Mouse (Mus musculus) A20 (cell line): Measurements from ENCODE around the gene Galr3.
A peak's percentile ranks its signal among the peaks of the same experiment; 100 is the strongest.

Source experiments
- DNase-seq: peaks from one replicate; pipeline ENCODE4 v3.0.0-alpha.2; 2011; ENCODE audit warnings: low read depth, low spot score

The Galr3 gene

DNA sequence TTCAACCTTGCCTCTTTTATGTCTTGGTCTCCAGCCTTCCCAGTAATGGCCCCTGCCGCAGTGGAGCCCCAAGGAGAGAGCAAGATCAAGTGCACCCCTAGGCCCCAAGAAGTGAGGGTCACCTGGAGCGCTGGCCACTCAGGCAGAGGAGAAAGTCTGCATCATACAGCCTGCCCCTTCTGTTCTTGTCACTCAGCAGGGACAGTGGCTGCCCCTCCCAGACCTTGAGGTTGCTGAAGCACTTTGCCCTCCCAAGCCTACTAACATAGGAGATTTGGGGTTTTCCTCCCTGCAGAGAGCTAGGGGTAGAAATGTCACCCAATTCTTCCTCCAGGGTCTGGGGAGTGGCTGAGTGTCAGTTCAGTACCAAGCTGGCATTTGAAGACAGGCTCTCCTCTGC is 10.7 kb downstream of the Galr3 start:
- no peak for DNase-seq

DNA sequence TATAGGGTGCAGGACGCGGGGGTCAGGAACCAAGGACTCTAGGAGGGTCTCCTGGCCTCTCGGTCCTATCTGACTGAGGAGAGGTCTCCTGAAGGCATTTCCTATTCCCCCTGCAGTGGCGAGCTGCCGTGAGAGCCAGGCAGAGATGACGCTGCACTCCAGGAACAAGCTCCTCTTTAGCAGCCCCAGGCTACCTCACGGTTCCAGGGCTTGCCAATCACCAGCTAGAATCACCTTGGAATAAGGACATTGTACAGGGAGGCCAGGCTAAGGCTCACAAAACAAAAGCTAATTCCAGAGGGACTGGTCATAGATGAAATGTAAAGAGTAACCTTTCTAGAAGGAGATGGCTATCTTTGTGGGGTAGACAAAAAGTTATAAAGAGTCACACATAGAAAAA is 14.9 kb downstream of the Galr3 start:
- no peak for DNase-seq

DNA sequence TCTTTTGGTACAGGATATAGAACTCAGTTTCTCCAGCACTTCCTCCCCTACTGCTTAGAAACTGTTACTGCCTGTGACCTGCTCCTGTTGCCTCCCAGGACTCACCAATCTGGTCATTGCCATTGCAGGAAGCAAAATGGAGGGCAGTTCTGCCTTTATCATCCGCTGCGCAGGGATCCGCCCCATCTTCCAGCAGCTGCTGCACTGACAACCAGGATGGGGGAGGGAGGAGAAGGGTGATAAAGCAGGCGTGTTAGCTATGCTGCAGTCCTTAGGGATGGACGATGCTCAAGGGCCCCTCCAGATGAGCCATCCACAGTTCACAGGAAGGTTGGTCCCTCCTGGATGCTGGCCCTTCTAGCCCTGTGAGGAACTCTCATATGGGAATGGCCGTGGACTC is 16.2 kb downstream of the Galr3 start:
- DNase-seq, result no peak

DNA sequence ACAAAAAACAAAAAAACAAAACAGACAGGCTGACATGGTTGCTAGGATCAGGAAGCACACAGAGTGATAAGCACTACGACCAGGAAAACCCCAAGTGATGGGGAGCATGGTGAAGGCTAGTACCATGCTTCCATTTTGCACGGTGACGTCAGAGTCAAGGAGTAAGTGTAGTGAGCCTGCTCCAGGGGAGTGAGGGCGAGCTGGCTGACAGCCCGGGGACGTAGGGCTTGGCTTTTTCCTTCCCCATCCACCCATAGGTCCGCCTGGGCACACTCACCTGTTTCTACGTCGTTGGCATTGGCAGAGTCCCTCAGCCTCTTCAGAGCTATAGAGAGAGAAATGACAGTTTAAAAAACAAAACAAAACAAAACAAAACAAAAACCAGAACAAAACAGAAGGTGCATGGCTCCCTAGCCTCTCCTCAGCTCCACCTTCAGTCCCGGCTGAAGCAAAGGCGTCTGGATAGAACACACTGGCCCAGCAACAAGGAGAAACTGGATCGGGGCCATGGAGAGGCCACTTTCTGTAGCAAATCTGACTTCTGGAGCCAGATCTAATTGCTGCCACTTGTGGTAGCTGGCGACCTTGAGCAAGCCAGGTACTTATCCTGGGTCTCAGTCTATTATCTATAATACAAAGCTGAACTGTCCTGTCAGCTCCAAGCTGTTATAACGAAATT is 19.3 kb downstream of the Galr3 start:
- DNase-seq, result no peak

- DNase-seq, result peak; percentile 99
Measured at GRCm38 (mm10) chr15:79062376-79063159, 20.9 kb downstream of the Galr3 start, which contains the start of gene Ankrd54. Gene Ankrd54 (minus strand): TSS chr15:79062893.

- DNase-seq, result peak; percentile 75
Measured at GRCm38 (mm10) chr15:79063160-79063740, 21.6 kb downstream of the Galr3 start.

DNA sequence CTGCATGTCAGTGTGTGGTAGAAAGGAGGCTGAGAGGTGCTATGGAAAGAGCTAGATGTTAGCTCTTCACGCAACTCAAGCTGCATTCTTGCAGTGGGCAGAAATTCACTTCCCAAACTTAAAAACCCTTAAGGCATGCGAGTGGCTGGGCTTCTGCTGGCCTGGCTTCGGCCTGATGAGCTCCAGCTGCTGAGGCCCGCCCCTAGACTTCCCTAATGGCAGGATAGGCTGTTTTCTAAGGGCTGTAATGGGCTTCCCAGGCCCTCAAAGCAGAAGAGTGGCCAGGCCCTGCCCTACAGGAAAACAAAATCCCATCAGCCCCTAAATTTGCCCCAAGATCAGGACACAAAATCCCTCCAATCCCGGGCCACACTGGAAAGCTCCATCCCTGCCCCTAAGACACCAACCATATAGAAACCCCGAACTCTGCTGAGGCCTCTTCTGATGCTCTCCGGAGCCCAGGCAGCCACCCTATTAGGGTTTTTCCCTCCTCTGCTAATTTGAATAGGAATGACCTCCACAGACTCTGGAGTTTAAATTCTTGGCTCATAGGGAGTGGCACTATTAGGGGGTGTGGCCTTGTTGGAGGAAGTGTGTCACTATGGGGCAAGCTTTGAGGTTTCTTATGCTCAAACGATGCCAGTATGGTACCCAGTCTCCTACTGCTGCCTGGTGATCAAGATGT is 23.5 kb downstream of the Galr3 start:
- DNase-seq, result no peak

DNA sequence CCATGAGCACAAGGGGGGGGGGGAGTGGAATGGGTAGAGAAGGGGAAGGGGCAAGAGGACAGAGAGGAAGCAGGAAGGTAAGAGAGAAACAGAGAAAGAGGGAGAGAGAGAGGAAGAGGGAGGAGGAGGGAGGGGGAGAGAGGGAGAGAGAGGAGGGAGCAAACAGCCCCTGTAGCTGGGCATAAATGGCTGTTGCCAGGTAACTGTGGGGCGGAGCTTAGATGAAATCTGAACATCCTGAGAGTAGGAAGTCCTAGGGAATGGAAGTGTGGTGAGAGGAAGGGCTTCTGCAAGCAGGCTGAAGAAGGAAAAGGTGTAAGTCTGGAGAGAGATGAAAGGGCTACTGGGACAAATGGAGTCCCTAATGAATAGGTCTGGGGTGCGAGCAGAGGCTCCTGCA is 24.6 kb downstream of the Galr3 start:
- no peak for DNase-seq

DNA sequence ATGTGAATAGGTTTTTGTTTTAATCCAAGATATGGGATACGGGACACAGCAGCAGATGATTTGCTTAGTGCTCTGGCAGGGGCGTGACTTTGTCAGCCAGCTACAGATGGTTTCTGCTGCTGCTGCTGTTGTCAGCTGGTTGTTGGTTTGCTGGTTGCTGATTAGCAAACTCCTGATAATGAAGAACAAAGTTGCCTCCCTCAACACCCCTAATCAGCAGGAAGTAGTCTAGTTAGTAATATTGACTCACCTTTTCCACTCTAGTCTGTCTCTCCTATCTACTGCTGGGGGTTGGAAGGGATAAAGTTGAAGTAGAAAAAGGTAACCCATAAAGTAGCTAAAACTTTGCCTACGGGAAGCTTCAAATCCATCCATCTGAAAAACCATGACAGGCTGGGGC is 25.9 kb downstream of the Galr3 start:
- DNase-seq, result no peak

- no peak for DNase-seq
Measured at GRCm38 (mm10) chr15:79068416-79068815, 26.7 kb downstream of the Galr3 start.

GRCm38 (mm10) chr15:79071117-79072039 is 29.7 kb downstream of the Galr3 start:
- DNase-seq, result peak; percentile 76

DNA sequence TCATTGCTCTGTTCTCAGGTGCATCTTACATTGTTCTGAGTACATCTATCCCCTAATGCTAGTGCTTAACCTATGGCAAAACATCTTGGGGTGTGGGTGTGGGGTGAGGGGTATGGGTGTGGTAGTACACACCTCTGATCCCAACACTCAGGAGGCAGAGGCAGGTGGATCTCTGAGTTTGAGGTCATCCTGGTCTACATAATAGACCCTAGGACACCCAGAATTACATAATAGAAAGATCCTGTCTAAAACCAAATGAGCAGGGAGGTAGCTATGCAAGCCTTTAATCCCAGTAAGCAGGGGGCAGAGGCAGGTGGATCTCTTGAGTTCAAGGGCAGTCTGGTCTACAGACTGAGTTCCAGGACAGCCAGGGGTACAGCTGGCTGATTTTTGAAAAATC is 32.1 kb downstream of the Galr3 start:
- no peak for DNase-seq

- no peak for DNase-seq
Measured at GRCm38 (mm10) chr15:79074446-79074845, 32.8 kb downstream of the Galr3 start.

DNA sequence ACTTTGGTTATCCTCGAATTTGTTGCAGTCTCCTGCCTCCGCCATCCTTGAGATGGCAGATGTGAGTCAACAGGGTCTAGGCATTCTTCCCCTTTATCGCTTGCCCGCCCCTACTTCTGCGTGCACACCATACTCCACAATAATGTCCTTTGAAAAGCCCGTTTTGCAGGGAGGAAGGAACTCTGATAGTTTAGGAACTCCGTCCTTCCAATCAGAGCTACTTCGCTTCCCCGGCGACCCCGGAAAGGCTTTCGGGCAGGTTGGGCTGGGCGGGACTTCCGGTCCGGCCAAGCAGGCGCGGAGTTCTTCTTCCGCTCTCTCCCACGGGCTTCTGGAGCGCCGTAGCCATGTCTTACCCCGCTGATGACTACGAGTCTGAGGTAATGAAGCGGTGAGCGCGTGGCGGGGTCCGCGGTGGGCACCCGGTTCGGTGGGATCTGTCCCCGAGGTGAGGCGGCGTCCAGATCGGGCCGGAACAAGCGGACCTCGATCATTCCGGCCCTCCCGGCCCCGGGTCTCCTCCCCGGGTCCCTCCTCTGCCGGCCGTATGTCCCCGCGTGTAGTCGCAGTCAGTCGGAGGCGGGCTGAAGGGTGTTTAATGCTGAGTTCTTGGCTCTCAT is 33.3 kb downstream of the Galr3 start, which contains the start of gene Eif3l:
Gene Eif3l, plus strand, starts transcription at position 267 of the 620 bp plus-strand sequence.
- DNase-seq, result peak; percentile 92

GRCm38 (mm10) chr15:79075658-79076365 is 34.1 kb downstream of the Galr3 start:
- DNase-seq, result no peak

DNA sequence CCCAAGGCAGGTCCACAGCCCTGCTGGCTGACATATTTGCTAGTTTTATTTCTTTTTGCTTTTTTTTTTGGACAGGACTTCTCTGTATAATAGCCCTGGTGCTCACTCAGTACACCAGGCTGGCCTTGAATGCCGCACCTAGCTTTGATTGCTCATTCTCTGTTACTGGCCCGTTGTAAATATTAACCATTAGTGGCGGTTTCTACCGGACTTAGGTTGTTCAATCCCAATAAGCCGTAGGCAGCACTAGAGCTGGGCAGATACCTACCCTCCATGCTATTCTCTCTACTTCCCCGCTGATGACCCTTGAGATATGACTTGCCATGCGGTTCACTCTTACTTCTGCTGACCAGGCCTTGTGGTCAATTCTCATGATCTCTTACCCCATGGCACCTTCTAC is 37.9 kb downstream of the Galr3 start:
- DNase-seq, result no peak

GRCm38 (mm10) chr15:79092284-79092683 is 50.6 kb downstream of the Galr3 start:
- DNase-seq, result no peak
